Mouse (Mus musculus) cortical plate, adult 2 months (tissue): ENCODE results near the gene Zswim9. TPM values are rescaled to one million over a fixed set of nuclear protein-coding genes. Genes with fewer than 3 reads are reported as not detected.

Source experiments
- H3K27ac ChIP-seq: fragments of 200-500 bp; 2 replicates; pipeline ENCODE4 v1.5.1; 2012; ENCODE audit warnings: low read length, control low read depth, inconsistent platforms; ENCODE audit not compliant: insufficient read depth
- H3K4me1 ChIP-seq: fragments of 200-500 bp; 2 replicates; pipeline ENCODE4 v1.6.1; 2011; ENCODE audit warnings: low read length; ENCODE audit not compliant: control insufficient read depth, insufficient read depth
- H3K4me3 ChIP-seq: fragments of 200-500 bp; 2 replicates; pipeline ENCODE4 v1.5.1; 2011; ENCODE audit warnings: mild to moderate bottlenecking, low read length, control low read depth; ENCODE audit not compliant: insufficient read depth
- CTCF ChIP-seq: fragments of 200-500 bp; IDR thresholded peaks from 2 replicates; pipeline ENCODE4 v1.5.1; 2011; ENCODE audit warnings: mild to moderate bottlenecking, control low read depth, low read length; ENCODE audit not compliant: insufficient read depth; ENCODE audit errors: extremely low read depth
- POLR2A ChIP-seq: fragments of 200-500 bp; IDR thresholded peaks from 2 replicates; pipeline ENCODE4 v1.6.1; 2011; ENCODE audit warnings: mild to moderate bottlenecking, low read length, control low read depth; ENCODE audit not compliant: insufficient read depth; ENCODE audit errors: extremely low read depth
- polyA plus RNA-seq: library from polyadenylated mRNA; depleted of rRNA; stranded (reverse); fragments of >200 nt; gene quantifications from 2 replicates; pipeline ENCODE4 v1.2.3, GENCODE M21; 2012; rRNA removed

Zswim9 gene
- polyA plus RNA-seq, 1 experiment, result 8.5 TPM

GRCm38 (mm10) chr7:13271704-13272103 lies 6.8 kb downstream of the Zswim9 start:
- TF ChIP-seq POLR2A, result no peak
- no peak for TF ChIP-seq CTCF
- H3K4me3 ChIP-seq, result no peak overlapping the region
- H3K4me1 ChIP-seq, result no peaks in the 10 kb centered on the region

GRCm38 (mm10) chr7:13269394-13269793 lies 9.1 kb downstream of the Zswim9 start:
- no peak overlapping the region for H3K27ac ChIP-seq
- H3K4me3 ChIP-seq, result no peak overlapping the region
- TF ChIP-seq POLR2A (no peak), CTCF (no peak)

More at GRCm38 (mm10) chr7:13271704-13272103, 6.8 kb downstream of the Zswim9 start:
- H3K27ac ChIP-seq, result no peak overlapping the region

GRCm38 (mm10) chr7:13268749-13269260 lies 9.7 kb downstream of the Zswim9 start:
- no peak overlapping the region for H3K27ac ChIP-seq
- TF ChIP-seq POLR2A, result no peak
- TF ChIP-seq CTCF, result no peak
- H3K4me3 ChIP-seq, result no peak overlapping the region
- H3K4me1 ChIP-seq, result no peaks in the 10 kb centered on the region

More at GRCm38 (mm10) chr7:13269394-13269793, 9.1 kb downstream of the Zswim9 start:
- H3K4me1 ChIP-seq, result no peaks in the 10 kb centered on the region

- Histone ChIP-seq H3K4me3 (no peak overlapping the region), H3K27ac (no peak overlapping the region), H3K4me1 (no peaks in the 10 kb centered on the region)
- TF ChIP-seq CTCF (no peak), POLR2A (no peak)
These were observed 14.1 kb downstream of the Zswim9 start for GRCm38 (mm10) chr7:13264396-13264795.

- Histone ChIP-seq H3K27ac (no peak overlapping the region), H3K4me1 (no peaks in the 10 kb centered on the region), H3K4me3 (no peak overlapping the region)
- no peak for TF ChIP-seq CTCF
These were observed 14.7 kb downstream of the Zswim9 start for GRCm38 (mm10) chr7:13263851-13264250.

DNA sequence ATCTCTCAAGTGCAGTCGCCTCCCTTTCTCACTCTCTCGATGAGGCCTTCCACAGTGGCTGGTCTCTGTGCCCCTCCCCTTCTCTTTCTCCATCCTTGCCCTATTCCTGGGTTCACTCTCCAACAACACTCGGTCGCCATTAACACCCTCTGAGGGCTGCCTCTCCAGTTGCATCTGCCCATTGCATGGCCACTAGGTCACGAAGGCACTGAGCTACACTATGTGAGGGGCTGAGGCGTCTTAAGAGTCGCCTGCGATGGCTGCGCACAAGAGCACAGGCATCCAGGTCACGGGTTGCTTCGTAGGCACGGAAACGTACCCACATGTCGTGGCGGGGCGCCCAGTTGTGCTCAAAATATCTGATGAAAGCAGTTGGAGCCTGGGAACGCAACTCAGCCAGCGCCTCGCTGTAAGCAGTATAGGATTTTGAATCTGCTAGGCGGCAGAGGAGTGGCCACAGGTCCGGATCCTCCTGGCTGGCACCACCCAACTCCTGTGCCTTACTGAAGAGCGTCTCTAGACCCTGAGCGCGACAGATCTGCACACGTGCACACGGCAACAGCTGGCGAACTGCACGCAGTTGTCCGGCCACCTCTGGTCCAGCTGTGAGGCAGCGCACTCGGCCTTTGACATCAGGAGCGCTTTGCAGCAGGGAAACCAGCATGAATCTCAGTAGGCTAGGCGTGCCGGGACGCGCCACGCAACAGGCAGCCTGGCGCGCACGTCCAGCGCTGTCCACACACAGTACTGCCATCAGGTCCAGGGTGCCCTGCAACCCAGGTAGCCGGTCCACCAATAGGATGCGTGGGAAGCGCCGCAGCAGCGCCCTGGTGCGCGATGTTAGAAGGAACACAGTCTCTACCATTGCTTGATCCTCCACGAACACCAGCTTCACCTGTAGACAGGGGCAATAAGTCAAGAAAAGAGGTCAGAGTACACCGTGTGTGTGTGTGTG lies 17.5 kb downstream of the Zswim9 start:
- Histone ChIP-seq H3K4me1 (no peaks in the 10 kb centered on the region), H3K4me3 (no peak overlapping the region), H3K27ac (no peak overlapping the region)
- TF ChIP-seq POLR2A (no peak), CTCF (no peak)

- Histone ChIP-seq H3K27ac (no peak within 1 kb of the TSS), H3K4me1 (no peaks in the 10 kb centered on the region), H3K4me3 (no peak within 1 kb of the TSS)
- TF ChIP-seq CTCF (no peak), POLR2A (no peak)
These were observed 65.8 kb downstream of the Zswim9 start, which contains the start of gene Vmn1r89 for GRCm38 (mm10) chr7:13212720-13213119. Gene Vmn1r89 (plus strand): TSS chr7:13213020.

Other genes with a start within 250 kb of the Zswim9 start
- 224 and 229 TPM in 2 replicates for gene Chmp2a, start 243.9 kb downstream of the Zswim9 start, polyA plus RNA-seq
- 400 and 402 TPM in 2 replicates for gene Ube2m, start 240.4 kb downstream of the Zswim9 start, polyA plus RNA-seq
- 14.3 and 15.2 TPM in 2 replicates for gene Mzf1, start 224.0 kb downstream of the Zswim9 start, polyA plus RNA-seq
- gene Vmn1r85, start 183.5 kb downstream of the Zswim9 start, polyA plus RNA-seq, result not detected in 2 replicates
- gene Vmn1r86, start 158.8 kb downstream of the Zswim9 start, polyA plus RNA-seq, result not detected in 2 replicates
- not detected in 2 replicates for gene Vmn1r87, start 138.6 kb downstream of the Zswim9 start, polyA plus RNA-seq
- not detected in 2 replicates for gene Vmn1r88, start 119.2 kb downstream of the Zswim9 start, polyA plus RNA-seq
- not detected in 2 replicates for gene Vmn1r89, start 65.7 kb downstream of the Zswim9 start, polyA plus RNA-seq
- 9.3 and 9.4 TPM in 2 replicates for gene Lig1, start 1.4 kb downstream of the Zswim9 start, polyA plus RNA-seq
- 0.30 and 0.33 TPM in 2 replicates for gene Pla2g4c, start 45.9 kb upstream of the Zswim9 start, polyA plus RNA-seq
- gene Cabp5, start 119.4 kb upstream of the Zswim9 start, polyA plus RNA-seq, result 0.17 and 0.23 TPM in 2 replicates
- gene Bsph1, start 172.1 kb upstream of the Zswim9 start, polyA plus RNA-seq, result not detected in 2 replicates